ENCODE assay signal across 10 mouse cellular contexts in genomic region chr2:68407179-68407950, GRCm38 (mm10).
DNase-seq lines count a peak whose midpoint lies in the region; ATAC-seq and TF ChIP-seq lines count a peak whose summit lies in the region.
"Had no signal": no experiment of that assay in that cellular context is flagged by ENCODE, and none has a peak within 500 bp of the region (broad histone marks: within the 10 kb centered on the region; RNA-seq: fewer than 3 reads in every experiment).

No protein-coding gene starts in this region.

- peaks cover 88% of the 10 kb centered on the region for H3K4me1 ChIP-seq in heart, embryonic 13.5 days
- H3K4me1 ChIP-seq in liver, postnatal 0 days (ENCODE audit: insufficient read depth), result peaks cover 7% of the 10 kb centered on the region
- peaks cover 14% of the 10 kb centered on the region; the same call in 1 of the 2 replicates for H3K4me1 ChIP-seq in liver, embryonic 12.5 days
- peaks cover 66% of the 10 kb centered on the region for H3K4me1 ChIP-seq in limb, embryonic 12.5 days (replicated peaks)
- peaks cover 4% of the 10 kb centered on the region for H3K4me1 ChIP-seq in cerebellum, adult 2 months (ENCODE audit: control insufficient read depth, insufficient read depth, low read length)

- no peak for TF ChIP-seq POLR2A in cerebellum, adult 2 months (IDR thresholded peaks at IDR 0.05; ENCODE audit: borderline replicate concordance, insufficient read depth, low read length)

- 0 out of 2 replicates have a peak overlapping the region, but pooled peaks have one; percentile 3 for H3K4me2 ChIP-seq in heart, embryonic 13.5 days
- no peak overlapping the region for H3K4me2 ChIP-seq in liver, postnatal 0 days (ENCODE audit: low read depth, low read length)
- H3K4me2 ChIP-seq in liver, embryonic 12.5 days, result no peak overlapping the region
- no peak overlapping the region for H3K4me2 ChIP-seq in limb, embryonic 12.5 days

- no peak overlapping the region for H3K4me3 ChIP-seq in heart, embryonic 13.5 days
- no peak overlapping the region for H3K4me3 ChIP-seq in liver, postnatal 0 days (ENCODE audit: low read depth, low read length)
- H3K4me3 ChIP-seq in liver, embryonic 12.5 days, result no peak overlapping the region
- no peak overlapping the region for H3K4me3 ChIP-seq in limb, embryonic 12.5 days (replicated peaks)
- no peak overlapping the region for H3K4me3 ChIP-seq in cerebellum, adult 2 months (replicated peaks; ENCODE audit: insufficient read depth, low read depth, low read length)

- H3K36me3 ChIP-seq in heart, embryonic 13.5 days, result peaks cover 6% of the 10 kb centered on the region; the same call in 1 of the 2 replicates
- no peaks in the 10 kb centered on the region for H3K36me3 ChIP-seq in liver, postnatal 0 days (replicated peaks; ENCODE audit: insufficient read depth, low read length)
- H3K36me3 ChIP-seq in liver, embryonic 12.5 days, result no peaks in the 10 kb centered on the region
- no peaks in the 10 kb centered on the region for H3K36me3 ChIP-seq in limb, embryonic 12.5 days

- H3K27me3 ChIP-seq in heart, embryonic 13.5 days (replicated peaks), result no peaks in the 10 kb centered on the region
- H3K27me3 ChIP-seq in liver, postnatal 0 days (ENCODE audit: insufficient read depth, low read length), result no peaks in the 10 kb centered on the region
- no peaks in the 10 kb centered on the region; the same call in 1 of the 2 replicates for H3K27me3 ChIP-seq in liver, embryonic 12.5 days (replicated peaks)
- no peaks in the 10 kb centered on the region for H3K27me3 ChIP-seq in limb, embryonic 12.5 days
- H3K27me3 ChIP-seq in cerebellum, adult 2 months (ENCODE audit: control insufficient read depth, insufficient read depth, low read length), result no peaks in the 10 kb centered on the region

- TF ChIP-seq CTCF in liver, postnatal 0 days (IDR thresholded peaks at IDR 0.05; ENCODE audit: low read depth), result no peak
- no peak for TF ChIP-seq CTCF in cerebellum, adult 2 months (IDR thresholded peaks at IDR 0.05; ENCODE audit: borderline replicate concordance, insufficient read depth, low read depth, low read length)

- H3K27ac ChIP-seq in heart, embryonic 13.5 days (replicated peaks), result peak overlapping the region; percentile 84
- no peak overlapping the region for H3K27ac ChIP-seq in liver, postnatal 0 days (ENCODE audit: low read depth)
- H3K27ac ChIP-seq in liver, embryonic 12.5 days, result no peak overlapping the region
- 0 out of 2 replicates have a peak overlapping the region, but pooled peaks have one; percentile 29 for H3K27ac ChIP-seq in limb, embryonic 12.5 days
- H3K27ac ChIP-seq in cerebellum, adult 2 months (ENCODE audit: insufficient read depth, low read length), result no peak overlapping the region

- ATAC-seq in heart, embryonic 13.5 days (ENCODE audit: extremely low read depth, insufficient number of reproducible peaks, low FRiP score, low TSS enrichment), result no peak
- 0 out of 2 replicates have a peak, but pooled peaks have one; percentile 25 for ATAC-seq in liver, postnatal 0 days
- no peak for ATAC-seq in liver, embryonic 12.5 days
- ATAC-seq in limb, embryonic 12.5 days (ENCODE audit: insufficient number of reproducible peaks, insufficient read depth, low FRiP score, low TSS enrichment, low read depth), result no peak

- DNase-seq in heart, adult 9 months (ENCODE audit: low spot score in 2 of 2), result no peak
- DNase-seq in liver, postnatal 0 days, result no peak
- peak; percentile 78 for DNase-seq in embryo, embryonic 10 days (ENCODE audit: low spot score)
- DNase-seq in left cerebral cortex, adult 18-20 months (ENCODE audit: low spot score in 2 of 2), result no peak
- no peak for DNase-seq in cerebellum, adult 2 months
- DNase-seq: cerebellum, adult 9-11 months; kidney, postnatal 14 days had no signal

- H3K9ac ChIP-seq in heart, embryonic 13.5 days, result peak overlapping the region; percentile 50; the same call in 1 of the 2 replicates
- no peak overlapping the region for H3K9ac ChIP-seq in liver, postnatal 0 days (replicated peaks)
- no peak overlapping the region for H3K9ac ChIP-seq in liver, embryonic 12.5 days
- no peak overlapping the region for H3K9ac ChIP-seq in limb, embryonic 12.5 days (replicated peaks)

- H3K9me3 ChIP-seq in heart, embryonic 13.5 days, result no peaks in the 10 kb centered on the region
- no peaks in the 10 kb centered on the region for H3K9me3 ChIP-seq in liver, postnatal 0 days (ENCODE audit: low read length)
- H3K9me3 ChIP-seq in liver, embryonic 12.5 days (replicated peaks), result no peaks in the 10 kb centered on the region
- H3K9me3 ChIP-seq in limb, embryonic 12.5 days, result no peaks in the 10 kb centered on the region

- no peak for TF ChIP-seq EP300 in liver, postnatal 0 days (IDR thresholded peaks at IDR 0.05; ENCODE audit: low read depth)

- 60% methylated on average over 12 of the region's 12 CpGs for WGBS in heart, embryonic 13.5 days
- 66% methylated on average over 12 of the region's 12 CpGs for WGBS in liver, postnatal 0 days (ENCODE audit: insufficient replicate concordance)
- 68% methylated on average over 12 of the region's 12 CpGs for WGBS in liver, embryonic 12.5 days (ENCODE audit: insufficient replicate concordance)
- WGBS in limb, embryonic 12.5 days, result 54% methylated on average over 12 of the region's 12 CpGs
- WGBS in cerebellum, adult 2 months, result 84% methylated on average over 12 of the region's 12 CpGs

Comparison
In these comparisons a context has a peak if more than half of its experiments do, and no peak if none do; other contexts are left out.
1. H3K27ac ChIP-seq: peak in heart, embryonic 13.5 days (single experiment) and limb, embryonic 12.5 days (single experiment); none in liver, postnatal 0 days (single experiment), liver, embryonic 12.5 days (single experiment) and cerebellum, adult 2 months (single experiment).